Comparison of ENCODE assay signal across 33 mouse cellular contexts in the genomic region with DNA sequence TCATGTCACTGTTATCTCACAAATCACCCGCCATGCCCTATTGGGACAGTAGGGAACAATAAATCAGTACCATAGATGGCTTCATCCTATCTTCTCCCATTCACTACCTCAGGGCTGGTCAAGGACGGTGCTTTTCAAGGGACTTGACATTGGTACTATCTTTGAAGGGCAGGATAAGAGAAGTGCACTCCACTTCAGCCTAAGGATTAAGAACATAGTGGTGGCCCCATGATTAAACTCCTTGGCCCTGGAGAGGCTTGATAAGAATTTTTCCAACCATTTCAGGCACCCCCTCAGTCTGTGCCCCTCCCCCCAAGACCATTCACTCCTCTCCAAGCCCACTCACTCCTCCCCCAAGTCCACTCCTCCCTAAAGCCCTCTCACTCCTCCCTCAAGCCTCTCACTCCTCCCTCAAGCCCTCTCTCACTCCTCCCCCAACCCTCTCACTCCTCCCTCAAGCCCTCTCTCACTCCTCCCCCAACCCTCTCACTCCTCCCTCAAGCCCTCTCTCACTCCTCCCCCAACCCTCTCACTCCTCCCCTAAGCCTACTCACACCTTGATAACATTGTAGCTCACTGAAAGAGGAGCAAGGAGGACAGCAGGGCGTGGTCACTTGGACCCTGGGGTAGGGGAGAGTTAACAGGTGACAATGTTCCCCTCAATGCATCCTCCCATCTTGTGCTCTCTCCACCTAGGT. TPM values are rescaled to one million over a fixed set of nuclear protein-coding genes. Genes with fewer than 3 reads are reported as not detected.
DNase-seq lines count a peak whose midpoint lies in the region; ATAC-seq and TF ChIP-seq lines count a peak whose summit lies in the region.
"Had no signal": no experiment of that assay in that cellular context is flagged by ENCODE, and none has a peak within 500 bp of the region (broad histone marks: within the 10 kb centered on the region; RNA-seq: fewer than 3 reads in every experiment).

No protein-coding gene starts in this region.

- TF ChIP-seq CTCF in lung, adult 2 months (IDR thresholded peaks at IDR 0.05; ENCODE audit: insufficient read depth, low read length), result no peak
- TF ChIP-seq CTCF in liver, embryonic 14.5 days (IDR thresholded peaks at IDR 0.05; ENCODE audit: low read depth), result no peak

- no peak overlapping the region for H3K9ac ChIP-seq in heart, embryonic 12.5 days
- no peak overlapping the region for H3K9ac ChIP-seq in lung, embryonic 16.5 days (ENCODE audit: low read length)
- H3K9ac ChIP-seq in liver, embryonic 14.5 days (replicated peaks), result no peak overlapping the region
- H3K9ac ChIP-seq: embryonic facial prominence, embryonic 13.5 days; forebrain, embryonic 12.5 days; forebrain, embryonic 15.5 days; hindbrain, embryonic 12.5 days; hindbrain, embryonic 15.5 days had no signal

- 0 out of 2 replicates have a peak, but pooled peaks have one; percentile 39 for ATAC-seq in heart, embryonic 12.5 days (ENCODE audit: insufficient number of reproducible peaks, low FRiP score)
- ATAC-seq in lung, embryonic 16.5 days (ENCODE audit: low read depth), result peak; percentile 43; the same call in 1 of the 2 replicates
- ATAC-seq in liver, embryonic 14.5 days (ENCODE audit: insufficient read depth), result peak; percentile 57; the same call in 1 of the 2 replicates
- ATAC-seq: CD4-positive, CD25-positive, alpha-beta regulatory T cell, adult 4 months; forebrain, embryonic 15.5 days had no signal

- H3K4me3 ChIP-seq in heart, embryonic 12.5 days, result no peak overlapping the region
- no peak overlapping the region for H3K4me3 ChIP-seq in lung, embryonic 16.5 days (ENCODE audit: low read length)
- H3K4me3 ChIP-seq in lung, adult 2 months (replicated peaks; ENCODE audit: extremely low read depth, low read depth, low read length), result no peak overlapping the region
- no peak overlapping the region for H3K4me3 ChIP-seq in liver, embryonic 14.5 days (ENCODE audit: insufficient read depth in 1 of 2, low read depth in 2 of 2, low read length in 2 of 2)
- H3K4me3 ChIP-seq: embryonic facial prominence, embryonic 10.5 days; embryonic facial prominence, embryonic 13.5 days; erythroblast, embryonic 14.5 days; forebrain, embryonic 12.5 days; forebrain, embryonic 15.5 days; heart, embryonic 10.5 days; hindbrain, embryonic 12.5 days; hindbrain, embryonic 15.5 days had no signal

- H3K27me3 ChIP-seq in heart, embryonic 12.5 days (replicated peaks), result peaks cover 54% of the 10 kb centered on the region
- H3K27me3 ChIP-seq in lung, embryonic 16.5 days (ENCODE audit: control insufficient read depth, insufficient read depth, low read depth, low read length), result peaks cover 3% of the 10 kb centered on the region; the same call in 1 of the 2 replicates
- no peaks in the 10 kb centered on the region for H3K27me3 ChIP-seq in liver, embryonic 14.5 days (ENCODE audit: control insufficient read depth, insufficient read depth, low read length)
- H3K27me3 ChIP-seq: embryonic facial prominence, embryonic 13.5 days; forebrain, embryonic 12.5 days; forebrain, embryonic 15.5 days; hindbrain, embryonic 12.5 days; hindbrain, embryonic 15.5 days had no signal

- no peak for TF ChIP-seq POLR2A in lung, adult 2 months (IDR thresholded peaks at IDR 0.05; ENCODE audit: borderline replicate concordance, extremely low read depth, low read depth, low read length)

- peaks cover 6% of the 10 kb centered on the region for H3K9me3 ChIP-seq in heart, embryonic 12.5 days (replicated peaks)
- peaks cover 7% of the 10 kb centered on the region; the same call in 1 of the 2 replicates for H3K9me3 ChIP-seq in lung, embryonic 16.5 days (ENCODE audit: control insufficient read depth, low read length)
- no peaks in the 10 kb centered on the region for H3K9me3 ChIP-seq in liver, embryonic 14.5 days (ENCODE audit: control insufficient read depth, low read length)
- H3K9me3 ChIP-seq: embryonic facial prominence, embryonic 10.5 days; forebrain, embryonic 15.5 days; heart, embryonic 10.5 days; hindbrain, embryonic 15.5 days had no signal

- no peak overlapping the region for H3K4me2 ChIP-seq in heart, embryonic 12.5 days
- no peak overlapping the region for H3K4me2 ChIP-seq in lung, embryonic 16.5 days (ENCODE audit: low read depth, low read length)
- H3K4me2 ChIP-seq in liver, embryonic 14.5 days (ENCODE audit: low read depth), result no peak overlapping the region
- H3K4me2 ChIP-seq: embryonic facial prominence, embryonic 13.5 days; forebrain, embryonic 12.5 days; forebrain, embryonic 15.5 days; hindbrain, embryonic 12.5 days; hindbrain, embryonic 15.5 days had no signal

- H3K27ac ChIP-seq in heart, embryonic 12.5 days (ENCODE audit: poor library complexity, severe bottlenecking), result no peak overlapping the region
- no peak overlapping the region for H3K27ac ChIP-seq in lung, embryonic 16.5 days (ENCODE audit: low read length)
- no peak overlapping the region for H3K27ac ChIP-seq in liver, embryonic 14.5 days
- H3K27ac ChIP-seq: embryonic facial prominence, embryonic 10.5 days; embryonic facial prominence, embryonic 13.5 days; forebrain, embryonic 12.5 days; forebrain, embryonic 15.5 days; heart, embryonic 10.5 days; hindbrain, embryonic 12.5 days; hindbrain, embryonic 15.5 days had no signal

- WGBS in heart, embryonic 12.5 days, result 40% methylated on average over 3 of the region's 3 CpGs
- WGBS in lung, embryonic 16.5 days, result 56% methylated on average over 3 of the region's 3 CpGs
- 61% methylated on average over 3 of the region's 3 CpGs for WGBS in lung, adult 2 months
- 27% methylated on average over 3 of the region's 3 CpGs for WGBS in liver, embryonic 14.5 days (ENCODE audit: insufficient replicate concordance)

- no peak for DNase-seq in heart, adult 8-10 months (ENCODE audit: low spot score)
- no peak for DNase-seq in lung, adult 2 months
- peak; percentile 1 for DNase-seq in lung, postnatal 36 days
- no peak for DNase-seq in lung, postnatal 14 days
- DNase-seq in liver, embryonic 14.5 days (ENCODE audit: low read depth in 3 of 3, low spot score in 3 of 3), result no peak
- no peak for DNase-seq in urinary bladder, postnatal 36 days (ENCODE audit: low spot score in 2 of 2)
- DNase-seq: adrenal gland, postnatal 14 days; cerebellum, adult 11-12 months; cerebellum, adult 8-10 months; cerebellum, postnatal 10 days; cerebellum, postnatal 36 days; embryo, embryonic 11 days; gastrocnemius, postnatal 25 days; heart, adult 18-20 months had no signal

- no peak for TF ChIP-seq EP300 in liver, embryonic 14.5 days (IDR thresholded peaks at IDR 0.05; ENCODE audit: low read depth)

- peaks cover 13% of the 10 kb centered on the region for H3K4me1 ChIP-seq in heart, embryonic 12.5 days (replicated peaks)
- H3K4me1 ChIP-seq in lung, embryonic 16.5 days (replicated peaks; ENCODE audit: control insufficient read depth, insufficient read depth, low read length), result no peaks in the 10 kb centered on the region; the same call in 1 of the 2 replicates
- H3K4me1 ChIP-seq in lung, adult 2 months (ENCODE audit: control insufficient read depth, insufficient read depth, low read length), result no peaks in the 10 kb centered on the region
- H3K4me1 ChIP-seq in liver, embryonic 14.5 days (replicated peaks; ENCODE audit: control insufficient read depth in 2 of 2, insufficient read depth in 2 of 2, low read length in 1 of 2), result peaks cover 0 to 5% of the 10 kb centered on the region in 2 experiments; a peak in 2 of 4 replicates
- H3K4me1 ChIP-seq: embryonic facial prominence, embryonic 10.5 days; embryonic facial prominence, embryonic 13.5 days; forebrain, embryonic 12.5 days had no signal

- H3K36me3 ChIP-seq in heart, embryonic 12.5 days, result no peaks in the 10 kb centered on the region
- H3K36me3 ChIP-seq in lung, embryonic 16.5 days (ENCODE audit: control insufficient read depth, insufficient read depth, low read length), result no peaks in the 10 kb centered on the region
- H3K36me3 ChIP-seq in liver, embryonic 14.5 days (replicated peaks; ENCODE audit: control insufficient read depth, insufficient read depth, low read depth), result no peaks in the 10 kb centered on the region
- H3K36me3 ChIP-seq: embryonic facial prominence, embryonic 10.5 days; embryonic facial prominence, embryonic 13.5 days; forebrain, embryonic 12.5 days; forebrain, embryonic 15.5 days; heart, embryonic 10.5 days; hindbrain, embryonic 12.5 days; hindbrain, embryonic 15.5 days had no signal

RNA-seq across cellular contexts. Expression of a gene that starts 33.6 kb away (rescaled TPM):
- 0.57 and 0.78 TPM in 2 replicates for polyA plus RNA-seq in heart, embryonic 12.5 days (2016; fragmentation: Nextera tagmentation; extraction: Ambion mirVana)
- 10 to 100 TPM; 15.3 to 19.4 (median 18.4) TPM for total RNA-seq in heart, adult 8-10 months (2022)
- 0.29 and 1.0 TPM in 2 replicates for polyA plus RNA-seq in lung, embryonic 16.5 days (2015; fragmentation: Nextera tagmentation; extraction: Ambion mirVana)
- 2.9 and 7.5 TPM in 2 replicates for polyA plus RNA-seq in lung, adult 2 months (2012; rRNA removed)
- polyA plus RNA-seq in liver, embryonic 14.5 days (2012; rRNA removed), result 0.02 TPM in 1 of 2 replicates, not detected in the other
- polyA plus RNA-seq in liver, embryonic 14.5 days (2014; fragmentation: Nextera tagmentation; extraction: Ambion mirVana), result not detected in 2 replicates
- total RNA-seq: MEL had no signal
- polyA plus RNA-seq: erythroblast, embryonic 14.5 days had no signal

RNA-seq across cellular contexts. Expression of a gene that starts 35.5 kb away (rescaled TPM):
- not detected in 2 replicates for polyA plus RNA-seq in heart, embryonic 12.5 days (2016; fragmentation: Nextera tagmentation; extraction: Ambion mirVana)
- not detected for total RNA-seq in heart, adult 8-10 months (2022)
- polyA plus RNA-seq in lung, embryonic 16.5 days (2015; fragmentation: Nextera tagmentation; extraction: Ambion mirVana), result not detected in 2 replicates
- polyA plus RNA-seq in lung, adult 2 months (2012; rRNA removed), result not detected in 2 replicates
- polyA plus RNA-seq in liver, embryonic 14.5 days (2012; rRNA removed), result not detected in 2 replicates
- not detected in 2 replicates for polyA plus RNA-seq in liver, embryonic 14.5 days (2014; fragmentation: Nextera tagmentation; extraction: Ambion mirVana)
- total RNA-seq: adrenal gland, postnatal 14 days; gastrocnemius, adult 8-10 months; gastrocnemius, postnatal 25 days; heart, adult 18-20 months; heart, postnatal 25 days; hematopoietic stem cell, adult 5-6 weeks; MEL had no signal
- polyA plus RNA-seq: C2C12; CD4-positive, CD25-positive, alpha-beta regulatory T cell, adult 4 months; forebrain, embryonic 12.5 days; forebrain, embryonic 15.5 days; gonadal fat pad, adult 2 months; heart, embryonic 10.5 days; heart, embryonic 14.5 days; heart, postnatal 0 days; hindbrain, embryonic 12.5 days had no signal

RNA-seq across cellular contexts. Expression of a gene that starts 45.1 kb away (rescaled TPM):
- 3.3 and 3.4 TPM in 2 replicates for polyA plus RNA-seq in heart, embryonic 12.5 days (2016; fragmentation: Nextera tagmentation; extraction: Ambion mirVana)
- 1 to 10 TPM in 1 of 4 experiments, under 1 TPM in 3; 0.57 to 1.3 (median 0.67) TPM for total RNA-seq in heart, adult 8-10 months (2022)
- polyA plus RNA-seq in lung, embryonic 16.5 days (2015; fragmentation: Nextera tagmentation; extraction: Ambion mirVana), result 2.2 and 2.6 TPM in 2 replicates
- polyA plus RNA-seq in lung, adult 2 months (2012; rRNA removed), result 12.1 and 14.4 TPM in 2 replicates
- 1.8 and 2.2 TPM in 2 replicates for polyA plus RNA-seq in liver, embryonic 14.5 days (2012; rRNA removed)
- polyA plus RNA-seq in liver, embryonic 14.5 days (2014; fragmentation: Nextera tagmentation; extraction: Ambion mirVana), result 1.0 and 1.2 TPM in 2 replicates
